Mouse (Mus musculus): Measurements from ENCODE around the gene Rpp38. TPM values are rescaled to one million over a fixed set of nuclear protein-coding genes. Genes with fewer than 3 reads are reported as not detected.

Gene Rpp38
- polyA plus RNA-seq, 1 experiment, result 11.3 TPM

- Histone ChIP-seq H3K27me3 (ENCODE audit: control insufficient read depth, insufficient read depth, insufficient read length) (no peaks in the 10 kb centered on the region), H3K36me3 (ENCODE audit: control insufficient read depth, insufficient read depth) (peaks cover 60% of the 10 kb centered on the region), H3ac (ENCODE audit: control insufficient read depth, insufficient read length) (no peak overlapping the region), H3K4me2 (ENCODE audit: low read depth) (no peak overlapping the region), H3K4me3 (no peak overlapping the region), H3K79me2 (ENCODE audit: control insufficient read depth, insufficient read depth) (no peaks in the 10 kb centered on the region)
- TF ChIP-seq POLR2A (IDR thresholded peaks at IDR 0.05; ENCODE audit: insufficient read length, low read depth) (no peak), MYOD1 (IDR thresholded peaks at IDR 0.05; ENCODE audit: control insufficient read depth in 1 of 3, insufficient read length in 2 of 3, low read depth in 2 of 3) (no peak), POLR2AphosphoS2 (IDR thresholded peaks at IDR 0.05; ENCODE audit: insufficient read length, low read depth) (no peak), REST (IDR thresholded peaks at IDR 0.05; ENCODE audit: insufficient read depth, insufficient read length) (no peak), TCF3 (IDR thresholded peaks at IDR 0.05; ENCODE audit: insufficient read length, low read depth) (no peak), E2F4 (IDR thresholded peaks at IDR 0.05; ENCODE audit: insufficient read depth) (no peak), MAX (IDR thresholded peaks at IDR 0.05; ENCODE audit: low read depth) (no peak), SRF (IDR thresholded peaks at IDR 0.05; ENCODE audit: control insufficient read depth, insufficient read length, low read depth) (no peak), MYOG (IDR thresholded peaks at IDR 0.05; ENCODE audit: control insufficient read depth in 1 of 3, insufficient read depth in 1 of 3, insufficient read length in 2 of 3, low read depth in 2 of 3) (no peak), USF1 (IDR thresholded peaks at IDR 0.05; ENCODE audit: low read depth) (no peak), TCF12 (IDR thresholded peaks at IDR 0.05; ENCODE audit: insufficient read depth, poor library complexity, severe bottlenecking) (no peak), CEBPB (IDR thresholded peaks at IDR 0.05; ENCODE audit: insufficient read depth, poor library complexity, severe bottlenecking) (no peak)
Measured at GRCm38 (mm10) chr2:3324381-3325130, 7.9 kb downstream of the Rpp38 start.

DNA sequence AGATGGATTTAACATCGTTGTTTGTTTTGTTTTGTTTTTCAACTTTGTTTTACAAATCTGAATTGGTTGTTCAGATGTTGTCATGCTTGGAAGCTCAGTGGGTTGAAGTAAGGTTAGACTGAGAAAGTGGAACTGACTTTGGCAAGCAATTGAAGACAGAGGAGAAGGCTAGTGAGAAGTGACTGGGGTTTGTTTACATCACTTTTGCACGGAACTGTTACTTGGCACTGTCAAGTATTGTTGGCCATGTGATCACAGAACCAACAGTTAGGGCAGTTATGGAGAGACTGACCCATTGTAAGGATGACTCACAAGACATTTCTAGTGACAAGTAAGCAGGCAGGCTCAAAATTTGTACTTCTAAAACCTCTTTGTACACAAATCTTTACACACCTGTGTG is 9.3 kb downstream of the Rpp38 start:
- H3ac ChIP-seq (ENCODE audit: control insufficient read depth, insufficient read length), result no peak overlapping the region

GRCm38 (mm10) chr2:3305426-3306025 is 26.9 kb downstream of the Rpp38 start:
- Histone ChIP-seq H3ac (ENCODE audit: control insufficient read depth, insufficient read length) (no peak overlapping the region), H3K4me2 (ENCODE audit: low read depth) (no peak overlapping the region), H3K79me2 (ENCODE audit: control insufficient read depth, insufficient read depth) (peaks cover 52% of the 10 kb centered on the region), H3K27me3 (ENCODE audit: control insufficient read depth, insufficient read depth, insufficient read length) (no peaks in the 10 kb centered on the region), H3K4me3 (no peak overlapping the region), H3K36me3 (ENCODE audit: control insufficient read depth, insufficient read depth) (peaks cover 42% of the 10 kb centered on the region)
- TF ChIP-seq POLR2AphosphoS2 (IDR thresholded peaks at IDR 0.05; ENCODE audit: insufficient read length, low read depth), result no peak
- no peak for TF ChIP-seq SRF (IDR thresholded peaks at IDR 0.05; ENCODE audit: control insufficient read depth, insufficient read length, low read depth)
- TF ChIP-seq TCF3 (IDR thresholded peaks at IDR 0.05; ENCODE audit: insufficient read length, low read depth), result no peak
- TF ChIP-seq MYOG (IDR thresholded peaks at IDR 0.05; ENCODE audit: control insufficient read depth in 1 of 3, insufficient read depth in 1 of 3, insufficient read length in 2 of 3, low read depth in 2 of 3), result no peak
- TF ChIP-seq TCF12 (IDR thresholded peaks at IDR 0.05; ENCODE audit: insufficient read depth, poor library complexity, severe bottlenecking), result no peak
- TF ChIP-seq MYOD1 (IDR thresholded peaks at IDR 0.05; ENCODE audit: control insufficient read depth in 1 of 3, insufficient read length in 2 of 3, low read depth in 2 of 3), result no peak
- TF ChIP-seq REST (IDR thresholded peaks at IDR 0.05; ENCODE audit: insufficient read depth, insufficient read length), result no peak
- TF ChIP-seq POLR2A (IDR thresholded peaks at IDR 0.05; ENCODE audit: insufficient read length, low read depth), result no peak
- TF ChIP-seq USF1 (IDR thresholded peaks at IDR 0.05; ENCODE audit: low read depth), result no peak
- no peak for TF ChIP-seq MAX (IDR thresholded peaks at IDR 0.05; ENCODE audit: low read depth)
- no peak for TF ChIP-seq CEBPB (IDR thresholded peaks at IDR 0.05; ENCODE audit: insufficient read depth, poor library complexity, severe bottlenecking)
- no peak for TF ChIP-seq E2F4 (IDR thresholded peaks at IDR 0.05; ENCODE audit: insufficient read depth)

More for the DNA sequence above, 9.3 kb downstream of the Rpp38 start:
- TF ChIP-seq USF1 (IDR thresholded peaks at IDR 0.05; ENCODE audit: low read depth) (peak; percentile 5), POLR2A (IDR thresholded peaks at IDR 0.05; ENCODE audit: insufficient read length, low read depth) (no peak)
- H3K4me2 ChIP-seq (ENCODE audit: low read depth), result no peak overlapping the region
- H3K79me2 ChIP-seq (ENCODE audit: control insufficient read depth, insufficient read depth), result no peaks in the 10 kb centered on the region
- H3K36me3 ChIP-seq (ENCODE audit: control insufficient read depth, insufficient read depth), result peaks cover 54% of the 10 kb centered on the region
- no peak overlapping the region for H3K4me3 ChIP-seq
- H3K27me3 ChIP-seq (ENCODE audit: control insufficient read depth, insufficient read depth, insufficient read length), result no peaks in the 10 kb centered on the region

- Histone ChIP-seq H3K79me2 (ENCODE audit: control insufficient read depth, insufficient read depth) (peaks cover 100% of the 10 kb centered on the region), H3K4me3 (no peak overlapping the region), H3K4me2 (ENCODE audit: low read depth) (no peak overlapping the region), H3K36me3 (ENCODE audit: control insufficient read depth, insufficient read depth) (no peaks in the 10 kb centered on the region), H3ac (ENCODE audit: control insufficient read depth, insufficient read length) (no peak overlapping the region), H3K27me3 (ENCODE audit: control insufficient read depth, insufficient read depth, insufficient read length) (no peaks in the 10 kb centered on the region)
- no peak for TF ChIP-seq E2F4 (IDR thresholded peaks at IDR 0.05; ENCODE audit: insufficient read depth)
- no peak for TF ChIP-seq MYOG (IDR thresholded peaks at IDR 0.05; ENCODE audit: control insufficient read depth in 1 of 3, insufficient read depth in 1 of 3, insufficient read length in 2 of 3, low read depth in 2 of 3)
- TF ChIP-seq SRF (IDR thresholded peaks at IDR 0.05; ENCODE audit: control insufficient read depth, insufficient read length, low read depth), result no peak
- no peak for TF ChIP-seq MYOD1 (IDR thresholded peaks at IDR 0.05; ENCODE audit: control insufficient read depth in 1 of 3, insufficient read length in 2 of 3, low read depth in 2 of 3)
- TF ChIP-seq USF1 (IDR thresholded peaks at IDR 0.05; ENCODE audit: low read depth), result no peak
- no peak for TF ChIP-seq TCF12 (IDR thresholded peaks at IDR 0.05; ENCODE audit: insufficient read depth, poor library complexity, severe bottlenecking)
- TF ChIP-seq REST (IDR thresholded peaks at IDR 0.05; ENCODE audit: insufficient read depth, insufficient read length), result no peak
- TF ChIP-seq MAX (IDR thresholded peaks at IDR 0.05; ENCODE audit: low read depth), result no peak
- TF ChIP-seq POLR2A (IDR thresholded peaks at IDR 0.05; ENCODE audit: insufficient read length, low read depth), result no peak
- TF ChIP-seq TCF3 (IDR thresholded peaks at IDR 0.05; ENCODE audit: insufficient read length, low read depth), result no peak
- no peak for TF ChIP-seq CEBPB (IDR thresholded peaks at IDR 0.05; ENCODE audit: insufficient read depth, poor library complexity, severe bottlenecking)
- TF ChIP-seq POLR2AphosphoS2 (IDR thresholded peaks at IDR 0.05; ENCODE audit: insufficient read length, low read depth), result no peak
Measured at GRCm38 (mm10) chr2:3295826-3296225, 36.6 kb downstream of the Rpp38 start.

All from myocyte (in vitro differentiated cells).